Mouse (Mus musculus) cerebellum, postnatal 14 days (tissue): ENCODE measurements around the gene Elf1.

Experiments
- DNase-seq, 2 experiments: peaks; one replicate each; pipeline ENCODE4 v3.0.0; 2021; ENCODE audit warnings: mixed read lengths in 2 of 2

The Elf1 gene

DNA sequence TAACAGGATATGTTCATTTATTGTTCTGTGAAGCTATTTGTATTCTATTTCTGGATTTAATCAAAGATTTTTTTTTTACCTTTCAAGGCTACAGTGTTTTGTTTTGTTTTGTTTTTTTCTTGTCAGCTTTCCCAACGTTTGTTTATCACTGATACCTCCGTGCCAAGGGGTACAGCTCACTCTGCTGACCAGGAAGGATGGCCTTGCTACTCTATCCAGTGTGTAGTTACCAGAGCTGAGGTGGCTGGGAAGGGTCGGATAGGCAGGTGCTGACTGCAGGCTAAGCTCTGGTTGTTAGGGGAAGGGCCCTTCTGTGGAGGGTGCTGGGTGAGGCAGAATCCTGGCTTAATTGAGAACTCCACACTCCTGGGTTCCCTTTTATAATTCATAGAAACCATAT lies 9.3 kb downstream of the Elf1 start:
- DNase-seq = no peak

- no peak for DNase-seq
Observed at GRCm38 (mm10) chr14:79494349-79494748, 13.4 kb downstream of the Elf1 start.

GRCm38 (mm10) chr14:79499326-79499725 lies 18.3 kb downstream of the Elf1 start:
- no peak for DNase-seq

GRCm38 (mm10) chr14:79500756-79501155 lies 19.8 kb downstream of the Elf1 start:
- DNase-seq = no peak

GRCm38 (mm10) chr14:79503371-79504075 lies 22.5 kb downstream of the Elf1 start:
- DNase-seq = peak in 1 of 2 experiments; percentile 28

DNA sequence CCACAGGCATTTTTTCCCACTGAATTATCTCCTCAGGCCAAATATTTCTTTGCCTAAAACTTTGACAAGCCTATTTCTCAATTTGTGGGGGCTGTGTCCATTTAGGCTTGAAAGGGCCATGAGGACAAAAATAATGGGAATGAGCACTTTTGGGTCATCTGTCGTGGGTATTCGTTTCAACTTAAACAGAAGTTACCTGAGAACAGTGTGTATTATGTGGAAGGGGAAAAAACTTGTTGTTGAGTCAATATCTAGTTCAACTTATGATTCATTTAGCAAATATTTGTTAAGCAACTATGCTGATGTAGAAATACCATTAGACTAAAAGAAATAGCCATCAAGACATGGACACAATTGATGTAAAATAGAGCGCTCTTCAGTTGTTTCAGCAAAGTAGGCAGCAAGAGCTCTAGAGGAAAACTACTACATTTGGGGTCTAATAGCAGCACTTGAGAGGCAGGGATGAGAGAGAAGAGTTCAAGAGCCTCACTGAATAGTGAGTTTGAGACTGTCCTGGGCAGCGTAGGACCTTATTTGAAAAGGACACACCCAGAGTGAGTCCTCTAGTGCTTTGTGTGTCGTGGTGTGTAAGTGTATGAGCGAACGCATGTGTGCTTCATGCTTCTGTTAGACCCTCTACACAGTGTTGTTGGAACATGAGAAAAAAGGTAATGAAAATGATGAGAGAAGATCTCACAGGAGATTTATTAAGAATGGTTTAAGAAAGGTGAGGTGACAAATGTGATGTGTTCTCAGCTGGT lies 23.4 kb downstream of the Elf1 start:
- DNase-seq = no peak

- no peak for DNase-seq
Observed at GRCm38 (mm10) chr14:79506207-79506606, 25.2 kb downstream of the Elf1 start.

DNA sequence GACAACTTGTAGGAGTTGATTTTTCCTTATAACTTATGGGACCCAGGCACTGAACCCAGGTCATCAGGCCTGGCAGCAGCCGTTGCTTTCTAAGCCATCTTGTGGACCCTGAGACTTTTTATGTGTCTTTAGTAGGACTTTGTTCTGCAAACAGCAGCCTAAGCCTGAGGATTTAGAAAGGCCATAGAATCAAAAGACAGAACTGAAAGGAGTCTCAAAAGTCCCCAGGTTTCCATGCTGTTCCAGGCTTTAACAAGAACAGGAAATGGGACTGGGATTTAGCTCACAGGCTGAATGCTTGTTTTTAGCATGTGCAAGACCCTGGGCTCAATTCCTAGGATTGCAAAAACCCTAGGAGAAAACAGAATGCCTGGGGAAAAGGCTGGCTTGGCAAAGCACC lies 26.9 kb downstream of the Elf1 start:
- DNase-seq = no peak

- DNase-seq = no peak
Observed at GRCm38 (mm10) chr14:79508662-79509305, 27.8 kb downstream of the Elf1 start.

DNA sequence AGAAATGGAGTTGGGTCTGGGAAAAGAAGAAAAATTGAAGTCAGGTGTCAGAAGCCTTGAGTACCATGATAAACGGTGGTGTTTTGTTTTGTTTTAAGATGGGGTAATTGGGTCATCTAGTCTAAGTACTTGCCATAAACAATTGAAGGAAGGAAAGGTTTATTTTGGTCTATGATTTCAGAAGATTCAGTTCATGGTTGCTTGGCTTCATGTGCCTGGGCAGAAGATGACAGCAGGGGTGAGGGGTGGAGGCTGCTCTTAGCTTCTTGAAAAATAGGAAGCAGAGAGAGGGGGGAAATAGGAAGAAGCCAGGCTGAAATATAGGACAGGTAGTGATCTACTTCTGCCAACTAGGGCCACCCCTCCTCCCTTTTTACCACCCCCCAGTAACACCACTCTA lies 30.5 kb downstream of the Elf1 start:
- DNase-seq = no peak

DNA sequence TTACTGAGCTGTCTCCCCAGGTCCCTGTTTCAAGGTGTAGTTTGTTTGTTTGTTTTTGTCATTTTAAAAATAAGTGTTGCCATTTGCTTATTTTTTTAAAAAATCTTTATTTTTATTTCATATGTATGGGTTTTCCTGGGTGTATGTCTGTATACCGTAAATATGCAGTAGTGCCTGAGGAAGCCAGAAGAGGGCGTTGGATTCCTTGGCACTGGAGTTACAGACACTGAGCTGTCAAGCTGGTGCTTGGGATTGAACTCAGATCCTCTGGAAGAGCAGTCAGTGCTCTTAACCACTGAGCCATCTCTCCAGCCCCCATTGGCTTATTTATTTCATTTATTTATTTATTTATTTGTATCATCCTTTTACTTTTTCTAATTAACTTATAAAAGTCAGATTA lies 33.0 kb downstream of the Elf1 start:
- DNase-seq = no peak

DNA sequence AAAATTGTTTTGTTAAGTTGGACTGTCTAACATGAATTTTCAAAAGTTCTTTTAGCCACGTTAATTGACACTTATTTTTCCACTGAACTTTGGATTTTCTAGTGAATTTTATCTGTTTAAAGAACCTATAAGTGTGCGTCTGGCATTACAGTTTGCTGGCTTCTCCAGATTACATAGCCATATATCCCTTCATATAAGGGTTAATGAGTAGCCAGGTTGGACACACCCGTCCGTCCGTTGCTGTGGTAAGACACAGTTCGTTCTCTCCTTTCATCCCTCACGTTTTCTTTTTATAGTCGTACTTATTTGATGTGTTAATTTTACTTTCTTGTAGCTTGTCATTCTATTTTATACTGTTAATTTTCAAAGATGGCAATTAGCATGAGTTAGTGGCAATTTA lies 34.1 kb downstream of the Elf1 start:
- DNase-seq = no peak

DNA sequence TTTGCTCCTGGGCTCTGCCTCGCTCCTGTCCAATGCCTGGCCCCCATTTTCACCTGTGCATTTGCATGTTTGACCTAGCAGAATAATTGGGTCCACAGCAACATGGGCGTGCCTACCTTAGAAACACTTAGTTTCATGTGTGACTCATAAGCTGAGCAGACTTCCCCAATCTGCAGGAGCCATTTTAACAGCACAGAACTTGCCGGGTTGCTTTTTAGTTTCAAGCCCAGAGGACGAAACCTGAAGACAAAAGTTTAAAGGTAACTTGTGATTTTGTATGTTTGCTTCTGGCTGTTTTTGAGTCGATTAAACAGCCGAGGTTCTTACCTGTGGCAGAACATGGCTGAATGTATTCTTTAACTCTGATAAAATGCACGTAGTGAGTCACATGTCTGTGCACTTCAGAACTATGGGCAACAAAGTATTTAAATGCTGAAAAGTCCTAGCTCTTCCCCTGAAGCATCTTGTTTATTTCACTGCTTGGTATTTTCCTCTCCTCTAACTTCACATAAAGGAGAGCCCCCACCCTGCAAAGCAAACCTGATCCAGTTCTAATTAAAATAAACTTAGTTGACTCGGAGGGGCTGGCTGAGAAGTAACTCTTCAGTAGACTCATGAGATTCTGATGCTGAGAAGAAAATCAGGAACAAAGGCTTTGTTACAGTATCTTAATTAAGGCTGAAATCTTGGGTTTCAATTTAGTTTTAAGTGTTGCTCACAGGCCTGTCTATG lies 34.7 kb downstream of the Elf1 start:
- DNase-seq = no peak

- DNase-seq = no peak
Observed at GRCm38 (mm10) chr14:79516243-79516610, 35.2 kb downstream of the Elf1 start.

GRCm38 (mm10) chr14:79516751-79517150 lies 35.8 kb downstream of the Elf1 start:
- DNase-seq = no peak

GRCm38 (mm10) chr14:79517185-79517740 lies 36.3 kb downstream of the Elf1 start:
- DNase-seq = no peak

- no peak for DNase-seq
Observed at GRCm38 (mm10) chr14:79518123-79518522, 37.1 kb downstream of the Elf1 start.

- DNase-seq = no peak
Observed at GRCm38 (mm10) chr14:79518761-79519662, 38.0 kb downstream of the Elf1 start.

- DNase-seq = no peak
Observed at GRCm38 (mm10) chr14:79519663-79519975, 38.6 kb downstream of the Elf1 start.

DNA sequence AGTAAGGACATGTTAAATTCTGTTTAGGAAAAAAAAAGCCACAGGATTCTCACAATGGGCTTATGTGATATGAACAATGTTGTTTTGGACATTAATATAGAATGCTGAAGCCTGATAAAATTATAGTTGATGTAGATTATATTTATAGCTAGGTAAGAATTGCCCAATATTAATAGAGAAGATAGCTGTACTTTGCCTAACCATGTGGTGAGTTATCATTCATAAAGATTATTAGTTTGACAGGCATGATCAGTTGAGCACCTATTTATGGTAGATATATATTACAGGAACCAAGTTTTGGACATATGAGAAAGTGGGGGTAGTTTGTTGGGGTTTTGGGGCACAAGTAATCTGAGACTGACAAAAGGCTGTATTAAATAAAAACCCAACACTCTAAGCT lies 39.6 kb downstream of the Elf1 start:
- no peak for DNase-seq

GRCm38 (mm10) chr14:79521056-79521455 lies 40.1 kb downstream of the Elf1 start:
- no peak for DNase-seq

DNA sequence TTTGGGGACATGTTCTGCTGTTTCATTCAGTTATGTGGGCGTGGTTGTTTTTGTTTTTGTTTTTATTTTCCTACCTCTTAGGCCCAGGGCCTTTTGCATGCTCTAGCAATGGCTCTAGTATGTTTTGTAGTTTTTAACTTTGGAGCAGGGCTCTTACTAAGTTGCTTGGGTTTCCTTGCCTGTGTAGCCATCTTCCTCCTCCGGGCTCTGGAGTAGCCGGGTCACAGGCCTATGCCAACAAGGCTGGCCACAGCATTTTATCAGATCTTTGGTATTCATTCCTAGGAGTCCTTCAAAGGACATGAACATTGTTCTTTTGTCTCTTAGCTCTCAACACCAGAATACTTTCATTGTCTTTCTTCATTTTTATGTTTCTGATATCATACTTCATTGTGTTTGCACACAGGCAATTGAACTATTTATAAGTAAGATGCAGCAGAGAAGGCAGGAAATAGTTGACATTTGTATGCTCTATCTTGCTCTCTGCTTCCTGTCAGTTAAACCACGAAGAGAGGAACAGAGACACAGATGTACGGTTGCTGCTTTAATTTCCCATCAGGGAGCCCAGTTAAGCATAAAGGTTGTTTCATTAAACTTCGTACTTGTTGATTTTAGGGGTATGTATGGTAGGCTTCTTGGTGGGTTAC lies 40.6 kb downstream of the Elf1 start:
- DNase-seq = no peak
